Comparison of ENCODE assay signal across 26 mouse cellular contexts in genomic region chr12:73986299-73986698, GRCm38 (mm10). TPM values are rescaled to one million over a fixed set of nuclear protein-coding genes. Genes with fewer than 3 reads are reported as not detected.
DNase-seq lines count a peak whose midpoint lies in the region; ATAC-seq and TF ChIP-seq lines count a peak whose summit lies in the region.
"Had no signal": no experiment of that assay in that cellular context is flagged by ENCODE, and none has a peak within 500 bp of the region (broad histone marks: within the 10 kb centered on the region; RNA-seq: fewer than 3 reads in every experiment).

No protein-coding gene starts in this region.

- peak; percentile 33 for DNase-seq in kidney, adult 18-20 months
- DNase-seq in NIH3T3 (ENCODE audit: low read depth) = peak; percentile 9
- DNase-seq in kidney, adult 2 months = peak; percentile 82
- peak; percentile 75 to 79 for DNase-seq in kidney, postnatal 25 days
- DNase-seq in testis, postnatal 10 days (ENCODE audit: low spot score) = no peak
- no peak for DNase-seq in heart, adult 8-10 months (ENCODE audit: low spot score)
- DNase-seq: adrenal gland, adult 2 months; B cell, adult 2 months; cerebellum, adult 8-10 months; layer of hippocampus, adult 9-11 months; liver, embryonic 13.5 days; thymus, adult 18-20 months had no signal

- no peaks in the 10 kb centered on the region for H3K9me3 ChIP-seq in kidney, embryonic 15.5 days (replicated peaks)
- H3K9me3 ChIP-seq: heart, embryonic 13.5 days; intestine, embryonic 15.5 days; limb, embryonic 10.5 days; liver, embryonic 13.5 days; neural tube, embryonic 12.5 days had no signal

- H3K27me3 ChIP-seq in kidney, embryonic 15.5 days = no peaks in the 10 kb centered on the region
- no peaks in the 10 kb centered on the region for H3K27me3 ChIP-seq in kidney, adult 2 months (replicated peaks; ENCODE audit: control insufficient read depth, insufficient read depth, low read length)
- H3K27me3 ChIP-seq: heart, embryonic 13.5 days; intestine, embryonic 15.5 days; liver, embryonic 13.5 days; neural tube, embryonic 12.5 days had no signal

- H3K27ac ChIP-seq in kidney, embryonic 15.5 days = no peak overlapping the region
- no peak overlapping the region for H3K27ac ChIP-seq in kidney, adult 2 months (ENCODE audit: insufficient read depth, low read depth, low read length)
- H3K27ac ChIP-seq: heart, embryonic 13.5 days; hindbrain, embryonic 14.5 days; intestine, embryonic 15.5 days; limb, embryonic 10.5 days; liver, embryonic 13.5 days; neural tube, embryonic 12.5 days had no signal

- TF ChIP-seq CTCF in kidney, adult 2 months (conservative IDR thresholded peaks at IDR 0.05; ENCODE audit: insufficient read depth, insufficient read length, low read depth, low read length) = no peak

- no peak for ATAC-seq in kidney, embryonic 15.5 days (replicated peaks; ENCODE audit: low FRiP score)
- ATAC-seq: forebrain, embryonic 16.5 days; intestine, embryonic 15.5 days had no signal

- peaks cover 50% of the 10 kb centered on the region for H3K36me3 ChIP-seq in kidney, embryonic 15.5 days
- no peaks in the 10 kb centered on the region for H3K36me3 ChIP-seq in kidney, adult 2 months (ENCODE audit: control insufficient read depth, insufficient read depth, low read length)

- H3K4me2 ChIP-seq in kidney, embryonic 15.5 days = no peak overlapping the region
- H3K4me2 ChIP-seq: heart, embryonic 13.5 days; hindbrain, embryonic 14.5 days; intestine, embryonic 15.5 days; liver, embryonic 13.5 days; midbrain, embryonic 11.5 days; neural tube, embryonic 12.5 days had no signal

- no peak overlapping the region for H3K9ac ChIP-seq in kidney, embryonic 15.5 days
- H3K9ac ChIP-seq: heart, embryonic 13.5 days; hindbrain, embryonic 14.5 days; intestine, embryonic 15.5 days; liver, embryonic 13.5 days; neural tube, embryonic 12.5 days had no signal

- 80% methylated on average over 7 of the region's 7 CpGs for WGBS in kidney, embryonic 15.5 days
- WGBS in kidney, adult 2 months = 59% methylated on average over 7 of the region's 7 CpGs

- no peaks in the 10 kb centered on the region for H3K4me1 ChIP-seq in kidney, embryonic 15.5 days
- H3K4me1 ChIP-seq in kidney, adult 2 months (ENCODE audit: control insufficient read depth, insufficient read depth, low read length) = no peaks in the 10 kb centered on the region
- H3K4me1 ChIP-seq: intestine, embryonic 15.5 days; limb, embryonic 10.5 days; liver, embryonic 13.5 days; neural tube, embryonic 12.5 days had no signal

- H3K4me3 ChIP-seq in kidney, embryonic 15.5 days (replicated peaks) = no peak overlapping the region
- H3K4me3 ChIP-seq in kidney, adult 2 months (ENCODE audit: insufficient read depth, low read depth, low read length) = no peak overlapping the region
- H3K4me3 ChIP-seq: erythroblast, embryonic 14.5 days; heart, embryonic 13.5 days; intestine, embryonic 15.5 days; left cerebral cortex, adult 2 months; limb, embryonic 10.5 days; liver, embryonic 13.5 days; neural tube, embryonic 12.5 days had no signal

- no peak for TF ChIP-seq POLR2A in kidney, adult 2 months (IDR thresholded peaks at IDR 0.05; ENCODE audit: low read depth, low read length)

RNA-seq across cellular contexts. Expression of gene Syt16, which starts 11.2 kb away (rescaled TPM):
- 0.73 and 0.84 TPM in 2 replicates for polyA plus RNA-seq in kidney, embryonic 15.5 days (2015; fragmentation: Nextera tagmentation; extraction: Ambion mirVana)
- 0.02 and 0.04 TPM in 2 replicates for polyA plus RNA-seq in kidney, adult 2 months (2012; rRNA removed)
- total RNA-seq in heart, adult 8-10 months (2022) = not detected
- total RNA-seq: gastrocnemius, adult 8-10 months; granulocyte monocyte progenitor cell, adult 5-6 weeks; heart, postnatal 25 days had no signal
- polyA plus RNA-seq: erythroblast, embryonic 14.5 days; small intestine, adult 2 months had no signal

RNA-seq across cellular contexts. Expression of gene Snapc1, which starts 22.0 kb away (rescaled TPM):
- 19.8 and 20.2 TPM in 2 replicates for polyA plus RNA-seq in kidney, embryonic 15.5 days (2015; fragmentation: Nextera tagmentation; extraction: Ambion mirVana)
- 8.2 and 9.2 TPM in 2 replicates for polyA plus RNA-seq in kidney, adult 2 months (2012; rRNA removed)
- total RNA-seq in heart, adult 8-10 months (2022) = 10 to 100 TPM in 1 of 4 experiments, 1 to 10 TPM in 3; 8.4 to 14.0 (median 9.2) TPM

RNA-seq across cellular contexts. Expression of gene Gm49321, which starts 48.8 kb away (rescaled TPM):
- 10.5 and 12.3 TPM in 2 replicates for polyA plus RNA-seq in kidney, embryonic 15.5 days (2015; fragmentation: Nextera tagmentation; extraction: Ambion mirVana)
- not detected in 2 replicates for polyA plus RNA-seq in kidney, adult 2 months (2012; rRNA removed)
- total RNA-seq in heart, adult 8-10 months (2022) = 10 to 100 TPM in 1 of 4 experiments, 1 to 10 TPM in 3; 5.1 to 10.5 (median 6.7) TPM
- total RNA-seq: granulocyte monocyte progenitor cell, adult 5-6 weeks had no signal
- polyA plus RNA-seq: adrenal gland, adult 2 months; erythroblast, embryonic 14.5 days; small intestine, adult 2 months had no signal

Comparison
In these comparisons a context has a peak if more than half of its experiments do, and no peak if none do; other contexts are left out.
1. RNA of gene Gm49321, which starts 48.8 kb away (polyA plus RNA-seq): 10.5 to 12.3 TPM in kidney, embryonic 15.5 days; not detected in kidney, adult 2 months; every median in the first group is over 10 times any median in the second.
2. DNase-seq: peak in kidney, adult 18-20 months (single experiment), NIH3T3 (single experiment), kidney, adult 2 months (single experiment) and kidney, postnatal 25 days (2 of 2); none in testis, postnatal 10 days (single experiment) and heart, adult 8-10 months (single experiment).